8 mouse cellular contexts compared by ENCODE assay signal in the genomic region with DNA sequence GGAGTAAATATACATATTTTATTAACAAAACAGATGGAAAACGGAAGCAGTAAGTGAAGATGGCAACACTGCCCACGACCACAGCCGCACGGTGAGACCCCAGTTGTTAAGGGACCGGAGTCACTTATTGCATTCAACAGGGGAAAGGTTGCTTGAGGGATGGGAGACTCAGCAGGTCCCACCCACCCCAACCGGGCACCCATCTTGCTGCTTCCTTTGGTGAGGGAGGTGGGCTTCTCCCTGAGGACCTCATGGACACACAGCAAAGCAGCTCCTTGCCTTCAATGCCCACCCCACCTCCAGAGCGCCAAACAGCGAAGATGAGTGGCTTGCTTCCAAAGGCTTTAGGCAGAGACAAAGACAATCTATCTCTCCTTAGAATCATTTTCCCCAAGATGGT. TPM values are rescaled to one million over a fixed set of nuclear protein-coding genes. Genes with fewer than 3 reads are reported as not detected.
DNase-seq lines count a peak whose midpoint lies in the region; ATAC-seq lines count a peak whose summit lies in the region.
"Had no signal": no experiment of that assay in that cellular context is flagged by ENCODE, and none has a peak within 500 bp of the region (broad histone marks: within the 10 kb centered on the region; RNA-seq: fewer than 3 reads in every experiment).

No protein-coding gene starts in this region.

- no peak overlapping the region for H3K9ac ChIP-seq in heart, embryonic 15.5 days
- no peak overlapping the region for H3K9ac ChIP-seq in limb, embryonic 12.5 days (replicated peaks)
- no peak overlapping the region for H3K9ac ChIP-seq in limb, embryonic 13.5 days

- H3K36me3 ChIP-seq in heart, embryonic 15.5 days, result peaks cover 35% of the 10 kb centered on the region
- peaks cover 54% of the 10 kb centered on the region for H3K36me3 ChIP-seq in limb, embryonic 12.5 days
- peaks cover 62% of the 10 kb centered on the region for H3K36me3 ChIP-seq in limb, embryonic 10.5 days
- peaks cover 61% of the 10 kb centered on the region for H3K36me3 ChIP-seq in limb, embryonic 13.5 days

- H3K4me3 ChIP-seq in heart, embryonic 15.5 days, result no peak overlapping the region
- no peak overlapping the region for H3K4me3 ChIP-seq in limb, embryonic 12.5 days (replicated peaks)
- no peak overlapping the region for H3K4me3 ChIP-seq in limb, embryonic 10.5 days
- H3K4me3 ChIP-seq in limb, embryonic 13.5 days, result no peak overlapping the region

- no peak overlapping the region for H3K4me2 ChIP-seq in heart, embryonic 15.5 days
- no peak overlapping the region for H3K4me2 ChIP-seq in limb, embryonic 12.5 days
- H3K4me2 ChIP-seq in limb, embryonic 13.5 days (replicated peaks), result no peak overlapping the region

- H3K27ac ChIP-seq in heart, embryonic 15.5 days, result 0 out of 2 replicates have a peak overlapping the region, but pooled peaks have one; percentile 12
- H3K27ac ChIP-seq in limb, embryonic 12.5 days, result peak overlapping the region; percentile 30; the same call in 1 of the 2 replicates
- H3K27ac ChIP-seq in limb, embryonic 10.5 days, result no peak overlapping the region
- H3K27ac ChIP-seq in limb, embryonic 13.5 days, result peak overlapping the region; percentile 67

- H3K4me1 ChIP-seq in heart, embryonic 15.5 days (replicated peaks), result peaks cover 22% of the 10 kb centered on the region
- H3K4me1 ChIP-seq in limb, embryonic 12.5 days (replicated peaks), result peaks cover 30% of the 10 kb centered on the region
- peaks cover 31% of the 10 kb centered on the region for H3K4me1 ChIP-seq in limb, embryonic 10.5 days
- H3K4me1 ChIP-seq in limb, embryonic 13.5 days, result peaks cover 35% of the 10 kb centered on the region

- WGBS in heart, embryonic 15.5 days, result 89% methylated on average over 8 of the region's 8 CpGs
- WGBS in limb, embryonic 12.5 days, result 91% methylated on average over 8 of the region's 8 CpGs
- 94% methylated on average over 8 of the region's 8 CpGs for WGBS in limb, embryonic 10.5 days
- WGBS in limb, embryonic 13.5 days, result 88% methylated on average over 8 of the region's 8 CpGs

- no peak for DNase-seq in heart, adult 8-10 months (ENCODE audit: low spot score)
- DNase-seq in limb, embryonic 10.5 days (ENCODE audit: low spot score), result no peak
- peak; percentile 17 for DNase-seq in MN1 (ENCODE audit: low spot score)
- DNase-seq in urinary bladder, postnatal 25 days (ENCODE audit: low spot score), result no peak

- H3K27me3 ChIP-seq in heart, embryonic 15.5 days, result no peaks in the 10 kb centered on the region
- H3K27me3 ChIP-seq in limb, embryonic 12.5 days, result no peaks in the 10 kb centered on the region
- H3K27me3 ChIP-seq in limb, embryonic 10.5 days (ENCODE audit: low read depth, poor library complexity, severe bottlenecking), result no peaks in the 10 kb centered on the region
- H3K27me3 ChIP-seq in limb, embryonic 13.5 days, result no peaks in the 10 kb centered on the region
- H3K27me3 ChIP-seq: CH12.LX had no signal

- no peaks in the 10 kb centered on the region for H3K9me3 ChIP-seq in heart, embryonic 15.5 days (replicated peaks)
- H3K9me3 ChIP-seq in limb, embryonic 12.5 days, result no peaks in the 10 kb centered on the region
- no peaks in the 10 kb centered on the region for H3K9me3 ChIP-seq in limb, embryonic 10.5 days (replicated peaks)
- H3K9me3 ChIP-seq in limb, embryonic 13.5 days, result no peaks in the 10 kb centered on the region

- ATAC-seq in heart, embryonic 15.5 days (replicated peaks; ENCODE audit: insufficient number of reproducible peaks, insufficient read depth, low FRiP score, low read depth), result no peak
- ATAC-seq in limb, embryonic 12.5 days (ENCODE audit: insufficient number of reproducible peaks, insufficient read depth, low FRiP score, low TSS enrichment, low read depth), result no peak
- ATAC-seq in limb, embryonic 13.5 days (ENCODE audit: low FRiP score, low read depth), result no peak

RNA-seq across cellular contexts. Expression of a gene that starts 1.6 kb away (rescaled TPM):
- polyA plus RNA-seq in heart, embryonic 15.5 days (2015; fragmentation: Nextera tagmentation; extraction: Ambion mirVana), result 63.5 and 86.0 TPM in 2 replicates
- 10 to 100 TPM; 18.1 to 29.6 (median 24.2) TPM for total RNA-seq in heart, adult 8-10 months (2022)
- 150 and 166 TPM in 2 replicates for polyA plus RNA-seq in limb, embryonic 12.5 days (2016; fragmentation: Nextera tagmentation; extraction: Ambion mirVana)
- 91.4 and 122 TPM in 2 replicates for polyA plus RNA-seq in limb, embryonic 10.5 days (2016; fragmentation: Nextera tagmentation; extraction: Ambion mirVana)
- polyA plus RNA-seq in limb, embryonic 13.5 days (2015; fragmentation: Nextera tagmentation; extraction: Ambion mirVana), result 169 and 173 TPM in 2 replicates

RNA-seq across cellular contexts. Expression of a gene that starts 7.2 kb away (rescaled TPM):
- polyA plus RNA-seq in heart, embryonic 15.5 days (2015; fragmentation: Nextera tagmentation; extraction: Ambion mirVana), result 24.7 and 32.5 TPM in 2 replicates
- 10 to 100 TPM in 3 of 4 experiments, 1 to 10 TPM in 1; 8.1 to 13.4 (median 10.8) TPM for total RNA-seq in heart, adult 8-10 months (2022)
- polyA plus RNA-seq in limb, embryonic 12.5 days (2016; fragmentation: Nextera tagmentation; extraction: Ambion mirVana), result 67.5 and 74.1 TPM in 2 replicates
- 25.8 and 36.3 TPM in 2 replicates for polyA plus RNA-seq in limb, embryonic 10.5 days (2016; fragmentation: Nextera tagmentation; extraction: Ambion mirVana)
- polyA plus RNA-seq in limb, embryonic 13.5 days (2015; fragmentation: Nextera tagmentation; extraction: Ambion mirVana), result 108 and 111 TPM in 2 replicates

RNA-seq across cellular contexts. Expression of a gene that starts 14.3 kb away (rescaled TPM):
- 23.2 and 27.0 TPM in 2 replicates for polyA plus RNA-seq in heart, embryonic 15.5 days (2015; fragmentation: Nextera tagmentation; extraction: Ambion mirVana)
- total RNA-seq in heart, adult 8-10 months (2022), result 10 to 100 TPM; 32.4 to 38.3 (median 35.3) TPM
- 27.3 and 28.0 TPM in 2 replicates for polyA plus RNA-seq in limb, embryonic 12.5 days (2016; fragmentation: Nextera tagmentation; extraction: Ambion mirVana)
- 25.0 and 27.8 TPM in 2 replicates for polyA plus RNA-seq in limb, embryonic 10.5 days (2016; fragmentation: Nextera tagmentation; extraction: Ambion mirVana)
- polyA plus RNA-seq in limb, embryonic 13.5 days (2015; fragmentation: Nextera tagmentation; extraction: Ambion mirVana), result 27.6 and 29.1 TPM in 2 replicates

RNA-seq across cellular contexts. Expression of a gene that starts 16.7 kb away (rescaled TPM):
- polyA plus RNA-seq in heart, embryonic 15.5 days (2015; fragmentation: Nextera tagmentation; extraction: Ambion mirVana), result 15.6 and 16.7 TPM in 2 replicates
- 10 to 100 TPM; 13.0 to 24.6 (median 15.5) TPM for total RNA-seq in heart, adult 8-10 months (2022)
- 3.4 and 3.5 TPM in 2 replicates for polyA plus RNA-seq in limb, embryonic 12.5 days (2016; fragmentation: Nextera tagmentation; extraction: Ambion mirVana)
- 3.4 and 4.1 TPM in 2 replicates for polyA plus RNA-seq in limb, embryonic 10.5 days (2016; fragmentation: Nextera tagmentation; extraction: Ambion mirVana)
- 1.4 and 1.6 TPM in 2 replicates for polyA plus RNA-seq in limb, embryonic 13.5 days (2015; fragmentation: Nextera tagmentation; extraction: Ambion mirVana)

RNA-seq across cellular contexts. Expression of a gene that starts 32.1 kb away (rescaled TPM):
- polyA plus RNA-seq in heart, embryonic 15.5 days (2015; fragmentation: Nextera tagmentation; extraction: Ambion mirVana), result 1.5 and 5.7 TPM in 2 replicates
- total RNA-seq in heart, adult 8-10 months (2022), result 1 to 10 TPM; 1.2 to 3.2 (median 1.5) TPM
- 4.3 and 5.0 TPM in 2 replicates for polyA plus RNA-seq in limb, embryonic 12.5 days (2016; fragmentation: Nextera tagmentation; extraction: Ambion mirVana)
- 2.8 and 3.4 TPM in 2 replicates for polyA plus RNA-seq in limb, embryonic 10.5 days (2016; fragmentation: Nextera tagmentation; extraction: Ambion mirVana)
- 6.2 and 6.9 TPM in 2 replicates for polyA plus RNA-seq in limb, embryonic 13.5 days (2015; fragmentation: Nextera tagmentation; extraction: Ambion mirVana)
